Mouse (Mus musculus) liver, embryonic 11.5 days (tissue): ENCODE measurements around the gene Duoxa2. TPM values are rescaled to one million over a fixed set of nuclear protein-coding genes. Genes with fewer than 3 reads are reported as not detected.
"Not testable (repeated sequence)": the region's sequence is repeated elsewhere in the genome, so short reads cannot be mapped to it uniquely, and the experiment has no call there.

Experiments used
- ATAC-seq: fragments of 200-750 bp; cut with Nextera tagmentation; replicated peaks from 2 replicates; pipeline ENCODE4 v1.8.0; 2017; ENCODE audit warnings: moderate number of reproducible peaks, mild to moderate bottlenecking, moderate TSS enrichment, moderate library complexity; ENCODE audit not compliant: low FRiP score
- DNase-seq: peaks from one replicate; pipeline ENCODE4 v3.0.0-alpha.2; 2017; ENCODE audit warnings: low spot score
- H3K27ac ChIP-seq: fragments of 300-500 bp; sonication (generic); 2 replicates; pipeline ENCODE4 v1.5.1; 2014; ENCODE audit warnings: mild to moderate bottlenecking, low read depth, low read length, control low read depth
- H3K27me3 ChIP-seq: fragments of 300-500 bp; sonication (generic); replicated peaks from 2 replicates; pipeline ENCODE4 v1.6.1; 2014; ENCODE audit warnings: low read length, mixed read lengths; ENCODE audit not compliant: control insufficient read depth, insufficient read depth
- H3K36me3 ChIP-seq: fragments of 300-500 bp; sonication (generic); 2 replicates; pipeline ENCODE4 v1.6.1; 2014; ENCODE audit warnings: mild to moderate bottlenecking, low read length, moderate library complexity, mixed read lengths; ENCODE audit not compliant: control insufficient read depth, insufficient read depth
- H3K4me1 ChIP-seq: fragments of 300-500 bp; sonication (generic); replicated peaks from 2 replicates; pipeline ENCODE4 v1.6.1; 2014; ENCODE audit warnings: low read length, mixed read lengths; ENCODE audit not compliant: control insufficient read depth, insufficient read depth
- H3K4me2 ChIP-seq: fragments of 300-500 bp; sonication (generic); 2 replicates; pipeline ENCODE4 v1.6.1; 2014; ENCODE audit warnings: mild to moderate bottlenecking, control low read depth, moderate library complexity
- H3K4me3 ChIP-seq: fragments of 300-500 bp; sonication (generic); 2 replicates; pipeline ENCODE4 v1.5.1; 2014; ENCODE audit warnings: low read depth, low read length, control low read depth
- H3K9ac ChIP-seq: fragments of 300-500 bp; sonication (generic); 2 replicates; pipeline ENCODE4 v1.6.1; 2014; ENCODE audit warnings: low read depth, low read length, control low read depth
- H3K9me3 ChIP-seq: fragments of 300-500 bp; sonication (generic); 2 replicates; pipeline ENCODE4 v1.6.1; 2016; ENCODE audit warnings: low read length, inconsistent platforms, mixed read lengths; ENCODE audit not compliant: control insufficient read depth
- WGBS: fragments of 180-500 bp; shearing (Covaris S2); extraction: QIAGEN DNeasy Blood & Tissue Kit; methylation state at CpG from one replicate; pipeline ENCODE4 v1.1.7; 2014; 5-methylcytosine and 5-hydroxymethylcytosine counted together
- polyA plus RNA-seq: library from polyadenylated mRNA; unstranded; fragments of >200 nt; fragmentation: Nextera tagmentation; extraction: Ambion mirVana; gene quantifications from 2 replicates; pipeline ENCODE4 v1.2.1, GENCODE M21; 2014

The Duoxa2 gene
- polyA plus RNA-seq, 1 experiment from 2014 or later, result not detected

GRCm38 (mm10) chr2:122337291-122337690 lies 38.6 kb downstream of the Duoxa2 start:
- Histone ChIP-seq H3K36me3 (no peaks in the 10 kb centered on the region), H3K4me3 (no peak overlapping the region), H3K9me3 (no peaks in the 10 kb centered on the region), H3K9ac (no peak overlapping the region), H3K4me1 (no peaks in the 10 kb centered on the region), H3K27me3 (no peaks in the 10 kb centered on the region), H3K27ac (no peak overlapping the region), H3K4me2 (no peak overlapping the region)
- DNase-seq, result no peak
- ATAC-seq, result no peak
- WGBS, result 50% methylated on average over 21 of the region's 21 CpGs

GRCm38 (mm10) chr2:122345106-122345893 lies 46.6 kb downstream of the Duoxa2 start:
- DNase-seq, result no peak
- no peak overlapping the region for H3K4me2 ChIP-seq

DNA sequence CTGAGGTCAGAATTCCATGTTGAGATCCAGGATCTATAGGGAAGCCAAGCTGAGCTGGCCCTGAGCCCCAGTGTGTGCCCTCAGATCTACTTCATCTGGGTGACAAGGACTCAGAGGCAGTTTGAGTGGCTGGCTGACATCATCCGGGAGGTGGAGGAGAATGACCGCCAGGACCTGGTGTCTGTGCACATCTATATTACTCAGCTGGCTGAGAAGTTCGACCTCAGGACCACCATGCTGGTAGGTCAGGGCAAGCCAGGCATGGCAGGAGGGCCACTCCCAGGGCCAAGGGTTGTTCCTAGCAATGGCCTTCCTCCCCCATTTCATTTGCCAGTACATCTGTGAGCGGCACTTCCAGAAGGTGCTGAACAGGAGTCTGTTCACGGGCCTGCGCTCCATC lies 47.5 kb downstream of the Duoxa2 start:
- not testable (repeated sequence) for H3K4me3 ChIP-seq, H3K27ac ChIP-seq, ATAC-seq, H3K4me2 ChIP-seq, H3K27me3 ChIP-seq, H3K36me3 ChIP-seq, H3K9me3 ChIP-seq, DNase-seq, H3K9ac ChIP-seq
- H3K4me1 ChIP-seq, result peaks cover 12% of the 10 kb centered on the region
- 81% methylated on average over 6 of the region's 6 CpGs for WGBS

More at GRCm38 (mm10) chr2:122345106-122345893, 46.6 kb downstream of the Duoxa2 start:
- Histone ChIP-seq H3K36me3 (no peaks in the 10 kb centered on the region), H3K27me3 (no peaks in the 10 kb centered on the region), H3K9ac (no peak overlapping the region), H3K27ac (no peak overlapping the region), H3K4me3 (no peak overlapping the region), H3K4me1 (peaks cover 12% of the 10 kb centered on the region), H3K9me3 (no peaks in the 10 kb centered on the region)
- 86% methylated on average over 6 of the region's 6 CpGs for WGBS
- no peak for ATAC-seq

- Histone ChIP-seq H3K36me3 (no peaks in the 10 kb centered on the region), H3K27me3 (no peaks in the 10 kb centered on the region), H3K4me3 (no peak overlapping the region), H3K4me1 (peaks cover 12% of the 10 kb centered on the region), H3K9me3 (no peaks in the 10 kb centered on the region), H3K4me2 (no peak overlapping the region), H3K27ac (no peak overlapping the region), H3K9ac (no peak overlapping the region)
- DNase-seq, result no peak
- 76% methylated on average over 3 of the region's 3 CpGs for WGBS
- no peak for ATAC-seq
Observed at GRCm38 (mm10) chr2:122347257-122347656, 48.6 kb downstream of the Duoxa2 start.

DNA sequence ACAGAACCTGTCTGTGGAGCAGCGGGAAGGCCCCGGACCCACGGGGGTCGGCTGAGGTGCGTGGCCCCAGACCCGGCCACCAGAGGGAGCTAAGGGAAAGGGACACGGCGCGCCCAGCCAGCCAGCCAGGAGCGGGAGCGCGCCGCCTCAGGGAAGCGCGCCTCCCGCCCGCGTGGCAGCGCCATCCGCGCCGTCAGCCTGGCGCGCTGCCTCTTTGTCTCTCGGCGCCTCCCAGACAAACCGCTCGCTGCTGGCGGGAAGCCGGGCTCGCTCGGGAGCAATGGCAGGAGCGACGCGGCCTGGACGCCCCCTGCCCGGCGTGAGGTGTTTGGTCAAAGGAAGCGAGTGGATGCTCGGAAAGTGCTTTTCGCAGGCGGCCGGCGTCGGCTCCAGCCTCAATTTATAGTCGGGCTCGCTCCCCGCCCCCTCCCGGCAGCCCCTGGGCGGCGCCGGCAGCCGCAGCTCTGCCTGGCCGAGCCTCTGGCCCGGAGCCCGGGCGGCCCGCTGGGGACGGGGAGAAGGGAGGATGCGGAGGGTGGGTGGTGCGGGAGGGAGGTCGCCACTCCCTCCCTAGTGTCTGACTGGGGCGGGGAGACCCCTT lies 49.9 kb downstream of the Duoxa2 start:
- DNase-seq (peak; percentile 88), ATAC-seq (peak; percentile 89)
- peaks cover 12% of the 10 kb centered on the region for H3K4me1 ChIP-seq
- H3K36me3 ChIP-seq, result peaks cover 3% of the 10 kb centered on the region; the same call in 1 of the 2 replicates
- H3K27me3 ChIP-seq, result no peaks in the 10 kb centered on the region
- no peaks in the 10 kb centered on the region for H3K9me3 ChIP-seq
- WGBS, result under 1% methylated on average over 57 of the region's 63 CpGs
- peak overlapping the region; percentile 58 for H3K4me3 ChIP-seq
- H3K4me2 ChIP-seq, result peak overlapping the region; percentile 83
- H3K9ac ChIP-seq, result peak overlapping the region; percentile 77
- H3K27ac ChIP-seq, result peak overlapping the region; percentile 66; the same call in 1 of the 2 replicates

DNA sequence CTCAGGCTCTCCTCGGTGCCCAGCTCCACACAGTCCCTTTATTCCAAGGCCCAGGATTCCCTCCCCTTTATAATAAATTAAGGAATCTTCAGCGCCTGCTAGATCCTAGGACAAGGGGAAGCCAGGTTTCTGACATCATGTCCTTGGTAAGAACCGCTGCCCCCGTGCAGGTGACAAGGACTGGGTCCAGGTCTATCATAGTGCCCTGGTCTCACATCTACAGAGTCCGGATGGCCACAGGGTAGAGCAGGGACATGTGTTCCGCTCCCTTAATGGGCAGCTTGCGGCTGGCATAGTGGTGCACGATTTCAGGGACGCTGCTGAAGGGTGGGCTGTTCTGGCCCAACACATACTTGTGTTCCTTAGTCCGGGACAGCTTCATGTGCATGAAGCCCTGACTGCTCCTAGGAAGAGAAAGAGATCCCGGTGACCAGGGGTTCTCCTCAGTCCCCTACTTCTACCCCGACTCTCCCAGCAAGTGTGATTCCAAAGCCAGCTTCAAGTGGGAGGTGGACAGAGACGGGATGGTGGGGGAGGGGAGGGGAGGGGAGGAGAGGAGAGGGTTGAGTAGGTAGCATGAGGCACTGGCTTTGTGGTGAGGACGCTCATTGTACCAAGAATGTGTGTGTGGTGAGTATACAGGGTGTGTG lies 50.6 kb downstream of the Duoxa2 start:
- Histone ChIP-seq H3K9me3 (no peaks in the 10 kb centered on the region), H3K36me3 (peaks cover 3% of the 10 kb centered on the region), H3K27me3 (no peaks in the 10 kb centered on the region), H3K9ac (peak overlapping the region; percentile 77), H3K4me3 (peak overlapping the region; percentile 58), H3K27ac (peak overlapping the region; percentile 66; the same call in 1 of the 2 replicates), H3K4me1 (peaks cover 12% of the 10 kb centered on the region), H3K4me2 (peak overlapping the region; percentile 83)
- DNase-seq, result peak; percentile 64
- WGBS, result 14% methylated on average over 14 of the region's 14 CpGs
- ATAC-seq, result peak; percentile 60

GRCm38 (mm10) chr2:122351156-122351930 lies 52.6 kb downstream of the Duoxa2 start:
- WGBS, result 77% methylated on average over 5 of the region's 5 CpGs

GRCm38 (mm10) chr2:122351931-122352329 lies 53.2 kb downstream of the Duoxa2 start:
- H3K36me3 ChIP-seq, result peaks cover 3% of the 10 kb centered on the region
- H3K27me3 ChIP-seq, result no peaks in the 10 kb centered on the region
- no peak overlapping the region for H3K4me2 ChIP-seq
- peaks cover 12% of the 10 kb centered on the region for H3K4me1 ChIP-seq
- no peaks in the 10 kb centered on the region for H3K9me3 ChIP-seq
- 84% methylated on average over 4 of the region's 4 CpGs for WGBS
- no peak overlapping the region for H3K27ac ChIP-seq
- no peak for DNase-seq
- no peak for ATAC-seq
- H3K9ac ChIP-seq, result no peak overlapping the region
- H3K4me3 ChIP-seq, result no peak overlapping the region

More at GRCm38 (mm10) chr2:122351156-122351930, 52.6 kb downstream of the Duoxa2 start:
- DNase-seq, result no peak
- no peaks in the 10 kb centered on the region for H3K27me3 ChIP-seq
- H3K4me1 ChIP-seq, result peaks cover 12% of the 10 kb centered on the region
- H3K4me2 ChIP-seq, result no peak overlapping the region
- no peaks in the 10 kb centered on the region for H3K9me3 ChIP-seq
- H3K4me3 ChIP-seq, result no peak overlapping the region
- H3K9ac ChIP-seq, result no peak overlapping the region
- ATAC-seq, result no peak
- peaks cover 3% of the 10 kb centered on the region for H3K36me3 ChIP-seq
- H3K27ac ChIP-seq, result no peak overlapping the region
